In genomic region chr5:25791570-25791969, GRCm38 (mm10) we compare ENCODE assay signal across 21 mouse cellular contexts. TPM values are rescaled to one million over a fixed set of nuclear protein-coding genes. Genes with fewer than 3 reads are reported as not detected.
DNase-seq lines count a peak whose midpoint lies in the region; ATAC-seq and TF ChIP-seq lines count a peak whose summit lies in the region.
"Had no signal": no experiment of that assay in that cellular context is flagged by ENCODE, and none has a peak within 500 bp of the region (broad histone marks: within the 10 kb centered on the region; RNA-seq: fewer than 3 reads in every experiment).

No protein-coding gene starts in this region.

- peak overlapping the region; percentile 36 for H3K27ac ChIP-seq in heart, embryonic 13.5 days (replicated peaks)
- H3K27ac ChIP-seq in heart, postnatal 0 days (ENCODE audit: low read depth) = peak overlapping the region; percentile 44
- 0 out of 2 replicates have a peak overlapping the region, but pooled peaks have one; percentile 44 for H3K27ac ChIP-seq in cortical plate, adult 2 months (ENCODE audit: insufficient read depth, low read length)
- H3K27ac ChIP-seq: embryonic facial prominence, embryonic 12.5 days; heart, embryonic 10.5 days; hindbrain, embryonic 12.5 days had no signal

- no peaks in the 10 kb centered on the region for H3K36me3 ChIP-seq in heart, embryonic 13.5 days
- H3K36me3 ChIP-seq in heart, postnatal 0 days (replicated peaks; ENCODE audit: control insufficient read depth, insufficient read depth, low read length) = no peaks in the 10 kb centered on the region
- H3K36me3 ChIP-seq: embryonic facial prominence, embryonic 12.5 days; heart, embryonic 10.5 days; hindbrain, embryonic 12.5 days had no signal

- H3K9me3 ChIP-seq in heart, embryonic 13.5 days = no peaks in the 10 kb centered on the region
- no peaks in the 10 kb centered on the region for H3K9me3 ChIP-seq in heart, postnatal 0 days (replicated peaks; ENCODE audit: control insufficient read depth, low read length)
- H3K9me3 ChIP-seq: embryonic facial prominence, embryonic 12.5 days; heart, embryonic 10.5 days; hindbrain, embryonic 12.5 days had no signal

- no peak for DNase-seq in heart, postnatal 4 days
- no peak for DNase-seq in heart, postnatal 0 days (ENCODE audit: low spot score)
- no peak for DNase-seq in heart, adult 9 months (ENCODE audit: low spot score in 2 of 2)
- peak; percentile 70 for DNase-seq in brain, adult 2 months (ENCODE audit: low read depth, low spot score)
- DNase-seq in gastrocnemius, adult 18-20 months (ENCODE audit: low spot score) = no peak
- DNase-seq: adrenal gland, adult 2 months; adrenal gland, postnatal 25 days; cerebellum, adult 2 months; cerebellum, postnatal 10 days; gastrocnemius, postnatal 10 days; heart, postnatal 36 days; kidney, adult 8-10 months had no signal

- no peak for TF ChIP-seq POLR2A in cortical plate, adult 2 months (IDR thresholded peaks at IDR 0.05; ENCODE audit: extremely low read depth, insufficient read depth, low read length)

- peaks cover 19% of the 10 kb centered on the region for H3K4me1 ChIP-seq in heart, embryonic 13.5 days
- peaks cover 10% of the 10 kb centered on the region; the same call in 1 of the 2 replicates for H3K4me1 ChIP-seq in heart, postnatal 0 days (ENCODE audit: control insufficient read depth, insufficient read depth)
- H3K4me1 ChIP-seq in cortical plate, adult 2 months (ENCODE audit: control insufficient read depth, insufficient read depth, low read length) = peaks cover 6% of the 10 kb centered on the region
- H3K4me1 ChIP-seq: embryonic facial prominence, embryonic 12.5 days; hindbrain, embryonic 12.5 days had no signal

- no peak for TF ChIP-seq CTCF in heart, postnatal 0 days (IDR thresholded peaks at IDR 0.05; ENCODE audit: low read depth)
- no peak for TF ChIP-seq CTCF in cortical plate, adult 2 months (IDR thresholded peaks at IDR 0.05; ENCODE audit: extremely low read depth, insufficient read depth, low read length)

- H3K4me2 ChIP-seq in heart, embryonic 13.5 days = peak overlapping the region; percentile 16; the same call in 1 of the 2 replicates
- H3K4me2 ChIP-seq in heart, postnatal 0 days (ENCODE audit: low read depth, low read length) = peak overlapping the region; percentile 30; the same call in 1 of the 2 replicates
- H3K4me2 ChIP-seq: embryonic facial prominence, embryonic 12.5 days; hindbrain, embryonic 12.5 days had no signal

- 61% methylated on average over 6 of the region's 6 CpGs for WGBS in heart, embryonic 13.5 days
- 61% methylated on average over 6 of the region's 6 CpGs for WGBS in heart, postnatal 0 days

- TF ChIP-seq EP300 in heart, postnatal 0 days (IDR thresholded peaks at IDR 0.05; ENCODE audit: low read depth) = no peak

- no peak overlapping the region for H3K9ac ChIP-seq in heart, embryonic 13.5 days
- no peak overlapping the region for H3K9ac ChIP-seq in heart, postnatal 0 days (replicated peaks; ENCODE audit: low read depth, low read length)
- H3K9ac ChIP-seq: embryonic facial prominence, embryonic 12.5 days; hindbrain, embryonic 12.5 days had no signal

- H3K27me3 ChIP-seq in heart, embryonic 13.5 days (replicated peaks) = no peaks in the 10 kb centered on the region
- no peaks in the 10 kb centered on the region for H3K27me3 ChIP-seq in heart, postnatal 0 days (ENCODE audit: control insufficient read depth, insufficient read depth, low read length)
- H3K27me3 ChIP-seq: embryonic facial prominence, embryonic 12.5 days; hindbrain, embryonic 12.5 days had no signal

- no peak overlapping the region for H3K4me3 ChIP-seq in heart, embryonic 13.5 days
- no peak overlapping the region for H3K4me3 ChIP-seq in heart, postnatal 0 days (ENCODE audit: low read depth, low read length)
- H3K4me3 ChIP-seq in cortical plate, adult 2 months (ENCODE audit: insufficient read depth, low read length) = no peak overlapping the region
- H3K4me3 ChIP-seq: embryonic facial prominence, embryonic 12.5 days; heart, embryonic 10.5 days; hindbrain, embryonic 12.5 days had no signal

- no peak for ATAC-seq in heart, embryonic 13.5 days (ENCODE audit: extremely low read depth, insufficient number of reproducible peaks, low FRiP score, low TSS enrichment)
- ATAC-seq in heart, postnatal 0 days (ENCODE audit: insufficient read depth, low read depth) = no peak
- ATAC-seq: forebrain, embryonic 16.5 days; hindbrain, embryonic 16.5 days; inflammation-experienced regulatory T-cells, adult 6 months; intestine, postnatal 0 days had no signal

RNA-seq across cellular contexts. Expression of gene Actr3b, which starts 31.8 kb away (rescaled TPM):
- 34.4 and 40.0 TPM in 2 replicates for polyA plus RNA-seq in heart, embryonic 13.5 days (2015; fragmentation: Nextera tagmentation; extraction: Ambion mirVana)
- total RNA-seq in heart, postnatal 4 days (2021) = 10 to 100 TPM; 18.2 to 20.3 TPM
- total RNA-seq in heart, postnatal 0 days (2014; rRNA removed; ENCODE audit: low replicate concordance) = 12.0 and 16.7 TPM in 2 replicates
- polyA plus RNA-seq in heart, postnatal 0 days (2015; fragmentation: Nextera tagmentation; extraction: Ambion mirVana) = 27.6 and 29.4 TPM in 2 replicates
- polyA plus RNA-seq in cortical plate, adult 2 months (2012; rRNA removed) = 117 and 126 TPM in 2 replicates
- 10 to 100 TPM; 10.7 to 21.0 TPM for total RNA-seq in gastrocnemius, adult 18-20 months (2021)
